Mouse (Mus musculus): ENCODE results near the gene Bbip1. TPM values are rescaled to one million over a fixed set of nuclear protein-coding genes. Genes with fewer than 3 reads are reported as not detected.
"Not testable (repeated sequence)": the region's sequence is repeated elsewhere in the genome, so short reads cannot be mapped to it uniquely, and the experiment has no call there.

Bbip1 gene
- 10 to 100 TPM; 25.6 to 26.0 TPM for total RNA-seq (2021)
- long read RNA-seq, experiment 1, transcript Bbip1-206 (4 exons, 662 nt), result major isoform, 10 of 34 reads
- long read RNA-seq, experiment 1, partial matches to known transcripts, result 17 of 34 reads
- long read RNA-seq, experiment 1, other reads (novel, unspliced or antisense), result 3 of 34 reads
- long read RNA-seq, experiment 2, transcript Bbip1-206 (4 exons, 662 nt), result major isoform, 20 of 38 reads
- long read RNA-seq, experiment 2, partial matches to known transcripts, result 11 of 38 reads
- long read RNA-seq, experiment 2, other reads (novel, unspliced or antisense), result 2 of 38 reads

DNA sequence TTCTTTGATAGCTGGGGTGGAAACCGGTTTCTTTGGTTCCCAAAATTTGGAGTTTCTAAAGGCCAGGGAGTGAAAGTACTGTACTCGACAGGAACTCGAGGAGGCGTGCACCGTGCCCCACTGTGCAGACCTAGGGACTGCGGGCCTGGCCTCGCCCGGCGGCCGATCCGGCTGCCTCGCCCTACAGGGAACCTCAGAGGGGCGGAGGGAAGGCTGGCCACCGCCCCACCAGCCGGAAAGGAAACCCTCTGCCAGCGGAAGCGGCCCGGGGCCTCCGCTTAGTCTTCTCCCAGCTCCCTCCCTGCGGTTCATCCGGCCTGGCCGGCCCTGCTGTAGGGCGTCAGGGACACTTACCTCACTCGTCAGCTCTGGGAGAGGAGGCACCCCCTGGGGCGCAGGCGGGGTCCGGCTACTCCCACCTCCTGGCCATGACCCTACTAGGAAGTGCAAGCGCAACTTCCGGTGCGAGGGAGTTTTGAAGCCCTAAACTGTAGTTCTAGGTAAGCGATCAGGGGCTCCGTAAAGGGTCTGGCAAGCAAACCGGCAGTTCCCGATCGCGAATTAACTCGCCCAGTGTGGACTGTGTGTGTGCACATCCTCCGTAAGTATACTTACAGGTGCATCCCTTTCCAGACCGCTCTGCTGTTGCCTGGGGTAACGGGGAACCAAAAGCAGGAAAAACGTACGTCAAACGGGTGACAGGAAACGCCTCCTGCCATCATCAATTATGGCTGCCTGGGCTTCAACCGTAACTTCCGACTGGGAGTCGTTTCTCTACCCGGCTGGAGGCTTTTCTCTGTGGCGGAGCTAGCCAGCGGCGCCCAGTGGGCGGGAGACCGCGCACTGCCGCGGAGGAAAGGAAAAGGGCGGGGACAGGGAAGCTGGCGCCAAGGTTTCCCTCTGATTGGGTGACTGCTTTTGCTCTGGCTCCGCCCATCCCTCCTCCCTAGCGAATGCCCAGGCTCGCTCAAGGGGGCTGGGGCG, at the start of gene Bbip1, which contains the start of gene Shoc2:
TSS of gene Bbip1 (minus strand) at position 826 of the 984 bp plus-strand sequence.
TSS of gene Shoc2 (plus strand) at position 505 of the 984 bp plus-strand sequence.
- DNase-seq, result peak; percentile 98

DNA sequence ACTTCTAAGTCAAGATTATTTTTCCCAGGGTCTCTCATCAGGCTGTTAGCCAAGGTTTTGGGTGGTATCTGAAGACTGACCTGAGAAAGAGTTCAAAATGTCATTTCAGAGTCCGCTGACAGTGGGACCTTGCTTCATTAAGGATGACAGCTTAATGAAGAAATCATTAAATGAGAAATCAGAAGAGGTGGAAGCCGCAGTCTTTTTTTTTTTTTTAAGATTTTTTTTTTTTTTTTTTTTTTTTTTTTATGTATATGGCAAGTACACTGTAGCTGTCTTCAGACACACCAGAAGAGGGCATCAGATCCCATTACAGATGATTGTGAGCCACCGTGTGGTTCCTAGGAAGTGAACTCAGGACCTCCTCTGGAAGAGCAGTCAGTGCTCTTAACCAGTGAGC, 49.4 kb upstream of the Bbip1 start:
- no peak for DNase-seq

DNA sequence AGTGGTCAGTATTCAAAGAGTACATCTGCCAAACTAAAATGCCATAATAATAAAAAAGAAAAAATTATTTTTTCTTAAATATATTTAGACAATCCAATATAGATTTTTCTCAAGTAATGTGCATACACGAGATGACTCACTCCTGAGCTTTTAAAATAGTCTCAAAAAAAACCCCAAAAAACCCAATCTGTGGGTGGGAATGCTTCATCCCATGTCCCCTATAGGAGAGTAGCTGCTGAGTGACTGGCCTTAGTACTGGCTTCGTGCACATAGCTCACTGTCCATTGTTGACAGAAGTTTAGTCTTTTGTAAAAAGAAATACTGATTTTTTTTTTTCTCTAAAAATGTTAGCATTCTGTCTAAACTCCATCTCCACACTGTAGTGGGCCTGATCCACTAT, 46.1 kb upstream of the Bbip1 start:
- DNase-seq, result no peak

DNA sequence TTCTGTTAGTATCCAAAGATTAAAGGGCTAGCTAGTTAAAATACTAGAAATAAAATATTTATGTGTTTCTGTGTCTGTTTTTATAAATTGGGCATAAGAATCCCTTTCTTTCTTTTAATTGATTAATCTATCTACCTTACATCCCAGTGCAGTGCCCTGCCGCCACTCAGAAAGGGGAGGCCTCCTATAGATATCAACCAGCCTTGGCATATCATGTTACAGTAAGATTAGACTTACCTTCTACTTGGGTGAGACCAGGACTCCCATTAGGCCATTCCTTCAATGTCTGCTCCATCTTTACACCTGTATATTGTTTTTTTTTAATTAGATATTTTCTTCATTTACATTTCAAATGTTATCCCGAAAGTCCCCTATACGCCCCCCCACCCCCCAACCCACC, 40.2 kb upstream of the Bbip1 start:
- DNase-seq, result no peak

DNA sequence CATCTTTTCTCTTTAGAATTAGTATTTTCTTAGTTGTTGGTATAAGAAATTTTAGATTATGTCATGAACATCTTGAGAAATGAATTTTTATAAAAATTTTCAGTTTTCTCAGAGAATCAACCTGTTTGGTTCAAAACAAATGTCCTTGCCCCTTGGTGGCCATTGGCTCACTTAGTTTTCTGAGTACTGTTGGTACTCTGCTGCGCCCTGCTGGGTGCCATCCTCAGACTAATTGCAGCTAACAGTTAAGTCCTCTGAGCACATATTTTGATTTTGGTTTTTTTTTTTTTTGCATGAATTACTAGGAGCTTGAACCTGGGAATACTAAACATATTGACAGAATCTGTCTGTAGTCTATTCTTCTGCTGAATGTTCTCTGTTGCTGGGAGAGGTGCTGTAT, 38.9 kb upstream of the Bbip1 start:
- peak; percentile 20 for DNase-seq

DNA sequence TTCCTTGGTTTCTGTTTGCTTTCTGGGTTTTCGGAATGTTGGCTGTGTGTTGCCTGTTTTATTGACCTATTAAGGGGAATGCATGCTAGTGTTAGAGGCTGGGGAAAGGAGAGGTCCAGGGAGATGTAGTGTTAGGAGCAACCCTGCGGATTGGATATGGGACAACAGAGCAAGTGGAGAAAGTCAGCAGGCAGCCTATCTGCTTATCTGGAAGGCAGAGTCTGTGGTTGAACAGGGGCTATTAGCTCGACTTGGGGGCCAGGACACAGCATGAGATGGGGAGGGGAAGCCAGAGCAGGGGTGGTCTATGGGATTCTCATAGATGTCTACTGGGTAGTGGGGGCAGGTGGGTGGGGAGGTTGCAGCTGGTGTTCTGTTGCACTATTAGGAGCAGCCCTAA, 37.6 kb upstream of the Bbip1 start:
- no peak for DNase-seq

DNA sequence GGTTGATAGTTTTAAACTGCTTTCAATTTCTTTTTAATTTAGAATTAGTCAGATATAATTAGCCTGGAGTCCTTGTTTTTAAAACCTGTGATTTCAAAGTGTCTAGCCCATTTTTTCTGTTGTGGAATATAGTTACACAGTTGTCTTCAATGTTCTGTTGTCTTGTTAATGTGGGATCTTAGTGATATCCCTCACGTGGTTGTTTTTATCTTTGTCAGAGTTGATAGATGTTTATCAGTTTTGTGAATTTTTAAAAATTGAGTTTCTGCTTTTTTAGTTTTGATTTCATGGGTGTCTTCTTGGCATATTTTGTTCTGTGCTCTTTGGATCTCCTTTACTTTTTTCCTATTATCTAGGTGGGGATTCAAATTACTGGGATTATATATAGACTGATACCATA, 29.2 kb upstream of the Bbip1 start:
- no peak for DNase-seq

DNA sequence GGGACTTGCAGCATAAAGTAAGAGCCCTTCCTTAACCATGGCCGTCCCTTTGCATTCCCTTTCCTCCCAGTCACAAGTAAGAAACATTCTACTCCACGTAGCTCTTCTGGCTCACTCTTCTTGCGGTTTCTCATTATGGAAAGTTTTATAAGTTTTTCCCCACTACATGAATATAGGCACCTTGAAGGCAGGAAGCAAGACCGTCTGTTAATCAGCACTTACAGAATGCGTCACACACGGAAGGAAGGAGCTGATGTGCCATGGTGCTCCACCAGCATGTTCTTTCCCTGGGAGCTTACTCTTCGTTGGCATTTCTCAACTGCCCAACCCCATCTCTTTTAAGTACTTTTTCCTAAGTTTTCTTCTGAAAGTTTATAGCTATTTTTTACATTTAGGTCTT, 27.5 kb upstream of the Bbip1 start:
- DNase-seq, result no peak

DNA sequence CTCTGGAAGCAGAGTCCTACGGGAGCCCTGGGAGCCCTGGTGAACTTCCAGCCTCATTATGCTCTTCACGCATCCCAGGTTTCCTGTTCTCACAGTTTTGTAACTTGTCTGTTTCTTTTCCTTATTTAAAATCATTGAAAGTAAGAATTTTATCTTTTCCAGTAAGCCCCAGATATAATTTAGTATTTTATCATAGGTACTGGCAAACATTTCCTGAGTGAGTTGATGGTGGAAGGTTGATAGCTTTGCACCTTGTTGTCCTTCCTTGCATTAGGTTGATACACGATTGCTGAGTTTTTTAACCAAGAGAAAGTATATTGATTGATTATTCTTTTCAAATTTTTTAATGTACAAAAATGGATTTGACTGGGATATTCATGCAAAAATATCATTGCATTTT, 24.8 kb upstream of the Bbip1 start:
- no peak for DNase-seq

DNA sequence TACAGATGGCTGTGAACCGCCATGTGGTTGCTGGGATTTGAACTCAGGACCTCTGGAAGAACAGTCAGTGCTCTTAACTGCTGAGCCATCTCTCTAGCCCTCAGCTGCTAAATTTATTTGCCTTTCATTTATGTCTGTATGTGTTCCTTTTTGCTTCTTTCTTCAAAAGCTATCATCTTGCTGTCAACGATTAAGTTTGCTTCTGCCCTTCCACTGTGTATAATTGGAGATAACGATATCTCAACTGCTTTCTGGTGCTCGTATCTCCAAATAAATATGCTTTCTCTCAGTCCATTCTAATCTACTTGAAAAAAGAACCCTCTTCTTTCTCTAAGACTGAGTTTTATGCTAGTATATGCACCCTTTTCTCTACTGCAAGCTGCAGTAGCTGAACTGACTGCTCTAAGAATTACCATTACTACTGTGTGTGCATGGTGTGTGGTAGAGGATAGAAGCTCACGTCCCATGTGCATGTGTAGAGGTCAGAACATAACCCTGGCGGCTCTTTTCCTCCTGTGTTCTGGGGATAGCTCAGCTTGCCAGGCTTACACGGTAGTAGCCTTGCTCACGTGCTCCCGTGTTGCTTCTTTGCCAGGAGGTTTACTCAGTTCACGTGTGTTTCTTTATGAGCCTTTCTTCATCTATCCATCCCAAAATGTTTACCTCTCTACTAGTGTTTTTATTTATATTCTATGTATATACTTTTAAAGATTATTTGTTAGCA, 20.6 kb upstream of the Bbip1 start:
- peak; percentile 37 for DNase-seq

DNA sequence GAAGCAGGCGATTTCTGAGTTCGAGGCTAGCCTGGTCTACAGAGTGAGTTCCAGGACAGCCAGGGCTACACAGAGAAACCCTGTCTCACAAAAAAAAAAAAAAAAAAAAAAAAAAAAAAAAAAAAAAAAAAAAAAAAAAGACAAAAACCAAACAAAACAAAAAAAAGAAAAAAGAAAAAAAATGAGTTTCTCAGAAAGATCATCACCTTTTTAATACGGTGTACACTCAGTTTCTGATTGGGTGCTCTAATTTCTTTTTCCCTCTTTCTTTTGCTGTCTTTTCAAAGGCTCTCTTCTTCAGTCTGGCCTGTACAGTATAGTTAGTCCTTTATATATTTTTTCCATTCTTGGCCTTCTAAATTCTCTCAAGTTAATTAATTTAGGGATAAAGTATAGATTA, 19.9 kb upstream of the Bbip1 start:
- DNase-seq, result not testable (repeated sequence)

DNA sequence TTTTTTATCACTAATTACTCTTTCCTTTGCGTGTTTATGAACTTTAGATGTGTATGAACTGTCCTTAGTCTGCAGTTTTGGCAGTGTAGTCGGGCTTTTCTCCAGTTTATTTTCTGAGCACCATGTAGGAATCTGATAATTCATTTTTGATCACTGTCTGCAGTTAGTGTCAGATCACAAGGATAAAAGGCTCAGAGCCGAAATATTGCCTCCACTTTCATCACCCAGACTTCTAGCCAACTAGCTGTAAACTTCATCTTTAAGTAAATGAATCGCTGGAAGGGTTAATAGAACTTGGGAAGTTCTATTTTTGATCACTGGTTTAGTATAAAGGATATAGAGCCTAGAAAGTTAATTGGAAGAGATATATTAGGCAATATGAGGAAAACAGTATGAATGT, 18.1 kb upstream of the Bbip1 start:
- no peak for DNase-seq

DNA sequence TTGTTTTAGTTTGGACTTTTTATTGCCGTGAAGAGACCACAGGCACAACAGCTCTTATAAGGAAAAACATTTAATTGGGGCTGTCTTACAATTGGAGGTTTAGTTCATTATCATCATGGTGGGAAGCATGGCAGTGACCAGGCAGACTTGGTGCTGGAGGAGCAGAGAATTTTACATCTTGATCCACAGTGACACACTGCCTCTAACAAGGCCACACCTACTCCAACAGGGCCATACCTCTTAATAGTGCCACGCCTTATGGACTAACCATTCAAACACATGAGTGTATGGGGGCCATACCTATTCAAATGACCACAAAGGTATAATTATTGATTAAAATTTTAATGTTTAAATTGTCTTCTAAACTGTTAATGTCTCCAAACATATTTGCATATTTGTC, 13.1 kb upstream of the Bbip1 start:
- no peak for DNase-seq

DNA sequence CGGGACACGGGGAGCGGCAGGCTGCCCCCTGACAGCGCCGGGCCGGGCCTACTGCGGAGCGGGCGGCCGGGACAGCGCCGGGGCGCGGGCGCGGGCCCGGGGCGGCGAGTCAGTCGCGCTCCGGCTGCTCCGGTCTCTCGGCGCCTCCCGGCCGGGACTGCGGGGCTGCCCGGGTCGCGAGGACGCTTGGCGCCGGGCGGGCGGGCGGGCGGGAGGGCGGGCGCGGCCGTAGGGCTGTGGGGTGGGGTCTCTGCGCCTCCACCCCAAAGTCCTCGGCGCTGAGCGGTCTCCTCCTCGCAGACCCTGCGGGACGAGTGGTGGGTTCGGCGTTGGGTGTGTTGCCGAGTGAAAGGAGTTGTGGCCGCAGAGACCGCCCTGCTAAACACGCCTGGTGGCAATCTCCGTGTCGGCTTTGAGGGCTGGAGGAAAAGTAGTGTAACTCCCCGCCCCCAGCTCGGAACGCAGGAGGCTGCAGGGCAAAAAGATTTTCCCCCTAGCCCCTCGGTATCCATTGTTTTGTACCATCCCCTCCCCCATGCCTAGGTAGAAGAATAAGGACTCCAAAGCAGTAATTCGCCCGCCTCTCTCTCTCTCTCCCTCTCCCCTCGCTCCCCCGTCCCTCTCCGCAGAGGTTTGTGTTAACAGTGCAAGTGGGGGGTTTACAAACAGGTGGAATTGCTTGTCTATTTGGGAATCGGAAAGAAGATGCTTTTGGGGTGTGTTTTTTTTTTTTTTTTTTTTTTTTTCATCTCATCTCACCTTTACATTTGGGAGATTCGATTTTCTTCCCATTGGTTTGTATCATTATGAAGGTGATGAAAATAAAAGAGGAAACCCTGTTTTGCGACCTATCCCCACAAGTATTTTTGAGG, 980 bp upstream of the Bbip1 start:
- peak; percentile 59 for DNase-seq

DNA sequence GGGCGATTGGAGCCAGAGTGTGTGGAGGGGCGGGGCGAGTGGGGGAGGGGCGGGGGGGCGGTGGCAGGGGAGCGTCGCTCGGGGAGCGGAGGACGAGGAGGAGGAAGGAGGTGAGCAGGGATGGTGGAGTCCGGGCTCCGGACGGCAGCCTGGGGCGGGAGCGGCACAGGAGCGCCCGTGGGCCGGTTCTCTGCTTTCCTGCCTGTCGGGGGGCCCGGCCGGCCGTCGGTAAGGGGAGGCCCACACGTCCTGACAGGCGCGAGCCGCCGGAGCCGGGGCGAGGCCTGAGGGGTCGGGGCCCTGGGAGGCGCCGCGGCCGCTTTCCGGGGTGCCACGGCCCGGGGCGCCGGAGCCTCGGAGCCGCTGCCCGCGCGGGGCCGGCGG, 351 bp upstream of the Bbip1 start:
- DNase-seq, result no peak

DNA sequence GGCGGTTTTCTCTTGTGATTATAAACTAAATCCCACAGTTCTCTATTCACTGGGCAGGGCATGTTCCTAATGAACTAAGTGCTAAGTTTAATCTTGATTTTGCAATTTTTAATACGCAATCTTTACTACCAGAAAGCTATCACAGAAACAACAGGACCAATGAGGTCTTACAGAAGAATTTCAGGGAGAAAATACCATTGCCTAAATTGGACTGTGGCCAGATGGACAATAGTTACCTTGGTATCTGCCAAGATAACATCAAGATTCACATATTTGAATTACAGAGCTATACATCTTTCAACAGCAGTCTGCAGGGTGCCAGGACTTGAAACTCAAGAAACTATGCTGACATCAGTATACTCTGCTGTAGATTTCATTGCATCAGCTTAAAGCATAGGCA, 2.1 kb downstream of the Bbip1 start:
- DNase-seq, result no peak

DNA sequence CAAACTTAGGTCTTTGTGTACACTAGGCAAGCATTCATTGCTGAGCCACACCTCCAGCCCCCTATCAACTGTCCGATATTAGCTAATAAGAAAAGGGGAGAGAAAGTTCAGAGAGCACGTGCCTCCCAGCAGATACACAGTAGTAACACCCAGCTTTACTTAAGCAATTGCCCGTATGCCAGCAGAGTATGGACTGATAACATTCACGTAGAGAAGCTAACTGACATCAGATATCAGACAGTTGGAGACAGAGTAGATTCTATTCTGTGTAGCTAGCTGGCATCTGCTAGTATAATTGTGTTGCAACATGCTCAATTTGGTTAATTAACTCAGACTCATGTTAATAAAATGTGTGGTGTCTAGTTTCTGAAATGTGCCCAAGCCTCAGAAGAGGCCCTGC, 3.3 kb downstream of the Bbip1 start:
- no peak for DNase-seq

DNA sequence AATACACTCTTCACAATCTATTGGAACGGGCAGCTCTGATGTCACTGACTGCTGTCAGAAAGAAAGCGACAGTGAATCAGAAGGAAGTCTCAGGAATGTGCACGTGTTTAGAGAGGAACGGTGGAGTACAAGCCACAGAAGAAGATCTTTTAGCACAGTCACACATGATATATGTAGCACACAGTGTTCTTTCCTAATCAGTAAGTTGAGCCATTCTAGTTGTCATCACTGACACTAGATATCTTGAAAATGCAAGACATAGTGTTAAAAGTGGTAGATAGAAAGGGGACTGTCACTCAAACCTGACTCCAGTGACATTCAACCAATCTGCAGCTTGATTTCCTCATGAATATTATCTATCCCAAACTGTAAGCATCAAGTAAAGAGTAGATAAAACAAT, 5.0 kb downstream of the Bbip1 start:
- no peak for DNase-seq

DNA sequence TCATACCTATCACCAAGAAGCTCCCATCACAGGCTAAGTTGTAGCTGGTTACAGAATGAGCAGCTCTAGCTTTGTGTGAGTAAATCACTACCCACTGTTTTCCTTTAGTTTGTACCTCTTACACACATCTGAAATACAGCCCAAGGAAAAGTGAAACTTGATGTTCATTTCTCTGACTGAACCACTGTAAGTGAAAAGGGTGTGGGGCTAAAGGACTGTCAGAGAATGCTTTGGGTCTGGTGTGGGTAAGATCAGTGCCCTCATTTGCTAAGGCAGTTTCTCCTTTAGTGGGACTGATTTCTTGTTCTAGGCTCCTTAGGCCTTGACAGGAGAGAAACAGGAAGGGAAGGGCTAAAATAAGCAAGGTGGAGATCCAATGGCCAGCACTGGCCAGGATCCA, 10.4 kb downstream of the Bbip1 start:
- DNase-seq, result no peak

DNA sequence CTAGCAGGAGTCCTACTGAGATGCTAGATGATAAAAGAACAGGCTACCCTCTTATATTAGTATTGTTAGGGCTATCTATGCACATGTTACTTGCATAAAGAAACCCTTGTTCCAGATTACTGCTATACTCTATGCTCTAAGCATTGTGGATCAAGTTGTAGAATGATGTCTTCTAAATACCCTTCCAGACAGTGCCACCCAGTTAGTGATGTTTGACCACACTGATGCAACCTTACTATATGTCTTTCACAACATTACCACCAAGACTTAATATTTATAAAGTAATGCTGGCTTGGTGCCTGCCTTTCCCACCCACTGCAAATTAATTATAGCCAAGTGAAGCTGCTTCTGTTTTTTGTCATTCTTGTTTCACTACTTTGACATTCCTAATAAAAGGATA, 11.4 kb downstream of the Bbip1 start:
- DNase-seq, result no peak

DNA sequence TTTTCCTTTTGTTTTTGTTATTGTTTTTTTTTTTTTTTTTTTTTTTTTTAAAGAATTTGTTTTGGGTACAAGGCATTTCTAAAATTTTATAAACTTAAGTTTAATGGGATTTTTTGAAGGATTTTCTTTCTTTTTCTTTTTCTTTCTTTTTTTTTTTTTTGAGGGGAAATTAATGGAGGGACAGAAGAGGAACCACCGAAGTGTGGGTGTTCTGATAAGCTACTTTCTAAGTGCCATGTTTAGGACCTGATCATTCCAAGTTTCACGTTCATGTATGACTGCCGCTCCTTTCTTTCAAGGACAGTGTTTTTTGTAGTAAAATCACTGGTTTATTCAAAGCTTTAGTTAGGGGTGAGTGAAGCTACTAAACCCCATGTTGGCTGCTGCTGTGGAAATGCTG, 15.2 kb downstream of the Bbip1 start:
- DNase-seq, result no peak

DNA sequence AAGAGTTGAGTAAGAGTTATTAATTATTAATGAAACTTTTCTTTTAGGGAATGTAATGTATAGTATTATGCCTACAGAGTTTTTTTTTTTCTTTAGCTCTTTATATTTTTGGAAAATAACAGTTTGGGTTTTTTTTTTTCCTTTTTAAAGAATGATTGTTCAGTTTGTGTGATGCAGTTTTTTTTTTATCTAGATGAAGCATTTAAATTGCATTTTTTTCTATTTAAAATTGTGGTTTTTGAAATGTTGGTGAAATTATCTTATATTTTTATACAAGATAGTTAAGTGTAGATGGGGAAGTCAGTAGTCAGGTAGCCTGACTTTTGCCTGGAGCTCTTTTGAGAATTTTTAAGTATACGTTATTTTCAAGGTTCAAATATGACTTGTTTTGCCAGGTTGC, 17.7 kb downstream of the Bbip1 start:
- DNase-seq, result no peak

Data from adrenal gland, postnatal 10 days (tissue).